Mouse (Mus musculus): ENCODE measurements around the gene Gbf1.

GRCm38 (mm10) chr19:46300294-46301045 lies 148.2 kb downstream of the Gbf1 start:
- no peak for TF ChIP-seq CTCF (IDR thresholded peaks at IDR 0.05)
- no peak for TF ChIP-seq POLR2A (IDR thresholded peaks at IDR 0.05; ENCODE audit: insufficient read depth, low read depth, low read length)
